Mouse (Mus musculus): Measurements from ENCODE around the gene Nox3. TPM values are rescaled to one million over a fixed set of nuclear protein-coding genes. Genes with fewer than 3 reads are reported as not detected.

Nox3 gene
- polyA plus RNA-seq, 1 experiment from 2014 or later, result not detected

DNA sequence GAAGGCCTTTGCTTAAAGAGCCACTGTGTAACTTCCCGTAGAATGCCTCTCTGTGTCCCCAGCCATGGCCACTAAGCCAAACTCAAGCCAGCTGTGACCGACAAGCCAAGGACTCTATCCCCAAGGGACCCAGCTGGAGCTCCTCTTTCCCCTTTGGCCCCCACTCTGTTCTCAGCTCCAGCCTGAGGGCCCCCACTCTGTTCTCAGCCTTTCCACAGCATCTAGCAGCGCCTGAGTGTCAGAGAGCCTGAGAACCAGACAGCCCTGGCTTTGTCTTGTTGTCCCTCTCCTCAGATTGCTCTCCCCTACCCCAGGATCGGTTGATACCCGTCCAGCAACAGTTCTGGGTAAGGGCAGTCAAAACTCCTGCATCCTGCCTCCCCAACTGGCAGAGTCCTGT, 36.6 kb downstream of the Nox3 start:
- no peak for ATAC-seq (ENCODE audit: insufficient number of reproducible peaks, low FRiP score, low TSS enrichment, low read depth)
- Histone ChIP-seq H3K9me3 (no peaks in the 10 kb centered on the region), H3K4me3 (no peak overlapping the region), H3K4me1 (0 out of 2 replicates have a peak, but pooled peaks cover 2% of the 10 kb centered on the region), H3K36me3 (no peaks in the 10 kb centered on the region), H3K9ac (no peak overlapping the region), H3K27ac (no peak overlapping the region), H3K27me3 (no peaks in the 10 kb centered on the region), H3K4me2 (no peak overlapping the region)
- WGBS, result 71% methylated on average over 5 of the region's 5 CpGs

GRCm38 (mm10) chr17:3650377-3650776, 45.7 kb downstream of the Nox3 start:
- no peaks in the 10 kb centered on the region for H3K36me3 ChIP-seq
- no peaks in the 10 kb centered on the region for H3K4me1 ChIP-seq
- no peak overlapping the region for H3K27ac ChIP-seq
- no peak for ATAC-seq (ENCODE audit: insufficient number of reproducible peaks, low FRiP score, low TSS enrichment, low read depth)
- no peaks in the 10 kb centered on the region for H3K9me3 ChIP-seq
- WGBS, result 61% methylated on average over 3 of the region's 3 CpGs
- H3K4me3 ChIP-seq, result no peak overlapping the region
- no peak overlapping the region for H3K9ac ChIP-seq
- no peaks in the 10 kb centered on the region for H3K27me3 ChIP-seq
- H3K4me2 ChIP-seq, result no peak overlapping the region

GRCm38 (mm10) chr17:3643582-3643981, 52.5 kb downstream of the Nox3 start:
- Histone ChIP-seq H3K27ac (no peak overlapping the region), H3K27me3 (no peaks in the 10 kb centered on the region), H3K4me3 (no peak overlapping the region), H3K4me2 (no peak overlapping the region), H3K9me3 (no peaks in the 10 kb centered on the region), H3K36me3 (no peaks in the 10 kb centered on the region), H3K4me1 (0 out of 2 replicates have a peak, but pooled peaks cover 2% of the 10 kb centered on the region), H3K9ac (no peak overlapping the region)
- 85% methylated on average over 2 of the region's 2 CpGs for WGBS
- no peak for ATAC-seq (ENCODE audit: insufficient number of reproducible peaks, low FRiP score, low TSS enrichment, low read depth)

DNA sequence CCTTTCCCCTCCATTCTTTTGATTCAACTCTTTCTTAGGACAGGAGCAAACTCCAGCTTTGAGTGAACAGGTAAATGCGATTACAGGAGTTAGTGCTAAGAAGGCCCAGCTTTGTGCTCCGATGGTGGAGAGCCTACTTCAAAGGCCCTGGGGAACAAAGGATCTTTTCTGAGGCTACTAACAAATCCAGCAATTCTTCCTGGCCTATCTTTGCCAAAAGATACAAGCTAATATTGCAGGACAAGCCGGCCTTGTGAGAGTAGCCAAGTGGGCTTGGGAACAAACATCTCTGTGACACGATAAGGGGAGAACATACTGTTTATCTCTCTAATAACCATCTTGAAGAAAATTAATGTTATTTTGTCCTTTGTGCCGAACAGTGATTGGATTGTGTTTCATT, 54.6 kb downstream of the Nox3 start:
- H3K4me3 ChIP-seq, result no peak overlapping the region
- no peak overlapping the region for H3K4me2 ChIP-seq
- no peak for ATAC-seq (ENCODE audit: insufficient number of reproducible peaks, low FRiP score, low TSS enrichment, low read depth)
- WGBS, result 47% methylated on average over 5 of the region's 5 CpGs
- H3K9me3 ChIP-seq, result no peaks in the 10 kb centered on the region
- H3K27ac ChIP-seq, result no peak overlapping the region
- no peaks in the 10 kb centered on the region for H3K36me3 ChIP-seq
- no peaks in the 10 kb centered on the region for H3K27me3 ChIP-seq
- H3K9ac ChIP-seq, result no peak overlapping the region
- H3K4me1 ChIP-seq, result 0 out of 2 replicates have a peak, but pooled peaks cover 2% of the 10 kb centered on the region

DNA sequence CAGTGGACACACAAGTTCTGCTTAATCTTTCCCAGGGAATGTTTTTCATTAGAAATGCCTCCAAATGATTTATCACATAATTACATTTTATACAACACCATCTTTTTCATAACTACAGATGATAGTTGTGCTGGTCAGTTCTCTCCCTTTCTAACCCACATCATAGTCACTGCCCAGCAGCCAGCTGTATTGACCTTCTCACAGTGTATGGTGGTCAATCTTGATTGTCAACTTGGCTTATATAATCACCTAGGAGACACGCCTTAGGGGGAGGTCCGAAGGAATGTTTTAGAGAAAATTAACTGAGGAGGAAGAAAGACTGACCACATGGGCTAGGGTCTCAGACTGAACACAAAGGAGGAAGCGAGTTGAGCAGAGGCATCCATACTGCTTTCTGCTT, 57.3 kb downstream of the Nox3 start:
- Histone ChIP-seq H3K4me1 (0 out of 2 replicates have a peak, but pooled peaks cover 2% of the 10 kb centered on the region), H3K27me3 (no peaks in the 10 kb centered on the region), H3K36me3 (no peaks in the 10 kb centered on the region), H3K27ac (no peak overlapping the region), H3K4me2 (no peak overlapping the region), H3K4me3 (no peak overlapping the region), H3K9ac (no peak overlapping the region), H3K9me3 (no peaks in the 10 kb centered on the region)
- no peak for ATAC-seq (ENCODE audit: insufficient number of reproducible peaks, low FRiP score, low TSS enrichment, low read depth)
- 48% methylated on average over 3 of the region's 3 CpGs for WGBS

- Histone ChIP-seq H3K27me3 (no peaks in the 10 kb centered on the region), H3K36me3 (no peaks in the 10 kb centered on the region), H3K4me3 (no peak overlapping the region), H3K9me3 (no peaks in the 10 kb centered on the region), H3K4me2 (no peak overlapping the region), H3K27ac (no peak overlapping the region), H3K9ac (no peak overlapping the region), H3K4me1 (no peaks in the 10 kb centered on the region)
- no peak for ATAC-seq (ENCODE audit: insufficient number of reproducible peaks, low FRiP score, low TSS enrichment, low read depth)
- 62% methylated on average over 3 of the region's 3 CpGs for WGBS
Measured at GRCm38 (mm10) chr17:3632501-3632900, 63.6 kb downstream of the Nox3 start.

GRCm38 (mm10) chr17:3616329-3617216, 79.5 kb downstream of the Nox3 start:
- Histone ChIP-seq H3K9me3 (no peaks in the 10 kb centered on the region), H3K4me2 (no peak overlapping the region), H3K4me1 (no peaks in the 10 kb centered on the region), H3K4me3 (no peak overlapping the region), H3K27ac (no peak overlapping the region), H3K9ac (no peak overlapping the region), H3K27me3 (no peaks in the 10 kb centered on the region), H3K36me3 (no peaks in the 10 kb centered on the region)
- ATAC-seq (ENCODE audit: insufficient number of reproducible peaks, low FRiP score, low TSS enrichment, low read depth), result no peak
- 55% methylated on average over 7 of the region's 7 CpGs for WGBS

- Histone ChIP-seq H3K9ac (no peak overlapping the region), H3K4me2 (no peak overlapping the region), H3K36me3 (no peaks in the 10 kb centered on the region), H3K27ac (no peak overlapping the region), H3K27me3 (no peaks in the 10 kb centered on the region), H3K4me3 (no peak overlapping the region), H3K4me1 (no peaks in the 10 kb centered on the region), H3K9me3 (no peaks in the 10 kb centered on the region)
- ATAC-seq (ENCODE audit: insufficient number of reproducible peaks, low FRiP score, low TSS enrichment, low read depth), result no peak
- WGBS, result 43% methylated on average over 1 of the region's 1 CpGs
Measured at GRCm38 (mm10) chr17:3615553-3615952, 80.5 kb downstream of the Nox3 start.

DNA sequence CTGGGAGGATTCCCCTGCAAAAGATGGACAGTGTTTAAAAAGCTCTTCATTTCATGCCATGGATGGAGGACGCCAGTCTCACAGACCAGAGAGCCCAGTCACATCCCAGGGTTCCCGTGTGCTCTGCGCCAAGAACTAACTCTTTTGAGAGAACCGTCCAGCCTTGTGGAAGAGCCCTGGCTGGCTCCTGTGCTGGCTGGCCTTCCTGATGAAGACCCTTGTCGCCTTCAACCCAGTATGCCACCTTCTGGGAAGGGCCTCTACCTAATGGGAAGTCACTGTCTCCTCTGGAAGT, 84.3 kb downstream of the Nox3 start:
- H3K4me1 ChIP-seq, result no peaks in the 10 kb centered on the region
- H3K9me3 ChIP-seq, result no peaks in the 10 kb centered on the region
- H3K27me3 ChIP-seq, result no peaks in the 10 kb centered on the region
- WGBS, result 82% methylated on average over 5 of the region's 5 CpGs
- H3K4me2 ChIP-seq, result no peak overlapping the region
- H3K9ac ChIP-seq, result no peak overlapping the region
- no peaks in the 10 kb centered on the region for H3K36me3 ChIP-seq
- no peak overlapping the region for H3K4me3 ChIP-seq
- no peak overlapping the region for H3K27ac ChIP-seq
- no peak for ATAC-seq (ENCODE audit: insufficient number of reproducible peaks, low FRiP score, low TSS enrichment, low read depth)

GRCm38 (mm10) chr17:3610928-3611780, 84.9 kb downstream of the Nox3 start:
- Histone ChIP-seq H3K4me2 (peak overlapping the region; percentile 38), H3K9ac (no peak overlapping the region), H3K27me3 (no peaks in the 10 kb centered on the region), H3K4me1 (no peaks in the 10 kb centered on the region), H3K36me3 (no peaks in the 10 kb centered on the region), H3K9me3 (no peaks in the 10 kb centered on the region), H3K27ac (no peak overlapping the region), H3K4me3 (peak overlapping the region; percentile 23)
- 23% methylated on average over 21 of the region's 21 CpGs for WGBS
- ATAC-seq (ENCODE audit: insufficient number of reproducible peaks, low FRiP score, low TSS enrichment, low read depth), result no peak

DNA sequence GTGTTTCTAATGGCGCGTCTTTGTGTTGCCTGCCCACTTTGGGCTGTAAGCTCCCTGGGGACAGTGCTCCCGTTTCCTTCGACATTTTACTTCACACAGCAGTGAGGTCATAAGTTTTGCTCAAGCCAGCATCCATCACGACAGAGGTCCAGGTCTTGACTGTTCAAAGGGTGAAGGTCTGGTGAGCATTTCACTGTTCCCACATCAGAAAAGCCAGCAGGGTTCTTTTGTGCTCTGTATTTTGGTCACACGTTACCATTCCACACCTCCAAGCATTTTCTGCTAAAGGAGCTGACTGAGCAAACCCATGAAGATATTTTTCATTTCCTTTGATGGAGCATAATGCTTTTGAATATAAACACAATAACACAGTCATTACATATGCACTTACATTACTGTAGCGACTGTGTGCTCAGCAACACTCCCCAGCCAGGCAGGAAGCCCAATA, 85.7 kb downstream of the Nox3 start:
- H3K27ac ChIP-seq, result no peak overlapping the region
- H3K9ac ChIP-seq, result no peak overlapping the region
- no peaks in the 10 kb centered on the region for H3K36me3 ChIP-seq
- no peaks in the 10 kb centered on the region for H3K9me3 ChIP-seq
- no peaks in the 10 kb centered on the region for H3K27me3 ChIP-seq
- 57% methylated on average over 7 of the region's 7 CpGs for WGBS
- H3K4me1 ChIP-seq, result no peaks in the 10 kb centered on the region
- no peak for ATAC-seq (ENCODE audit: insufficient number of reproducible peaks, low FRiP score, low TSS enrichment, low read depth)
- no peak overlapping the region for H3K4me3 ChIP-seq
- no peak overlapping the region for H3K4me2 ChIP-seq
